Mouse (Mus musculus): Measurements from ENCODE around the gene Ntpcr. TPM values are rescaled to one million over a fixed set of nuclear protein-coding genes. Genes with fewer than 3 reads are reported as not detected.
A peak's percentile ranks its signal among the peaks of the same experiment; 100 is the strongest.

Ntpcr gene
- polyA plus RNA-seq, 1 experiment from 2014 or later, result 34.8 TPM

DNA sequence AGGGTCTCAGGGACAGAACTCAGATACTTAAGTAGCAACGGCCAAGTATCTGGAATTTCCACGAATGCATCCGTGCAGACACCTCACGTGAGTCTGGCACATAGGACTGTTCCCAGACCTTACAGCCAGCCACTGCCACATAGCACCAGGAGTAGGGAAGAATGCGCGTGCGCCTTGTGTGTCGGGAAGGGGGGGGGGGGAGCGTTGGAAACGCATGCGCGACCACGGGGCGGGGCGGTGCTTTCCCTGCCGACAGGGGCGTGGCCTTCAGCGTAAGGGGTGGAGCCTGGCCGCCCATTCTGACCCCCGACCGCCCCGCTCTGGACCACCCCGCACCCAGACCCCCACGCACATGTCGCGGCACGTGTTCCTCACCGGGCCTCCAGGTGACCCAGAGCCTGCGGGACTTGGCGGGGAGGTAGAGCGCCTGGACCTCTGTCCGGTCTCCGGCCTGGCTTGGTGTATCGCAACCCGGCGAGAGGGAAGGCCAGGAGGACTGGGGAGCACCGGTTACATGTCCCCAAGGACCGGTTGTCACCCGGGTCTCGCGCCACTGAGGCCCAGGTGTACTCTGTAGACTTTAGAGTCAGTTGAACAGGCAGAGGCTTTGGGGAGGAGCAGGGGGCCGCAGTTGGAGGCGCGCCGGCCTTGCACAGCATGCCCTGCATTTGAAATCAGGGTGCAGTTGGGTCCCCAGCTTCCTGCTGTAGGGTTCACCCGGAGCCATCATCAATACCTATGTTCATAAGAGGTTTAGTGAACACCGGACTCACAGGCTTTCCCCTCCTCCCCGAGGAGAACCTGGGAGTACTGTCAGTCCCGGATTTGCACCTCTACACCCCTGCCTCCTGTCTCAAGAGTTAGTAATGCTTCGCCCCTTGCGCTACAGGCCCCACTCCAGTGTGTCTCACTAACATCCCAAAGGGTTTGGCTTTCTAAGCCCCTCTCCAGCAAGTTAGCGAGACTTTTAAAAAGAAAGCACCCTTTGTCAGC is 4.5 kb downstream of the Ntpcr start:
- no peaks in the 10 kb centered on the region for H3K9me3 ChIP-seq (ENCODE audit: control insufficient read depth, low read length)
- H3K36me3 ChIP-seq (ENCODE audit: control insufficient read depth, insufficient read depth, low read length), result no peaks in the 10 kb centered on the region
- H3K27ac ChIP-seq (ENCODE audit: low read depth), result no peak overlapping the region
- H3K4me1 ChIP-seq (replicated peaks; ENCODE audit: control insufficient read depth, insufficient read depth, low read length), result peaks cover 4% of the 10 kb centered on the region; the same call in 1 of the 2 replicates
- H3K4me2 ChIP-seq (ENCODE audit: low read length), result peak overlapping the region; percentile 59
- no peaks in the 10 kb centered on the region for H3K27me3 ChIP-seq (replicated peaks; ENCODE audit: control insufficient read depth, insufficient read depth, low read length)
- peak; percentile 95 for DNase-seq (ENCODE audit: low spot score)
- H3K4me3 ChIP-seq (ENCODE audit: low read depth, low read length), result peak overlapping the region; percentile 63
- H3K9ac ChIP-seq (ENCODE audit: low read length), result peak overlapping the region; percentile 53
- peak; percentile 92 for ATAC-seq (replicated peaks; ENCODE audit: low FRiP score, low TSS enrichment, low read depth)
- 7% methylated on average over 52 of the region's 52 CpGs for WGBS

DNA sequence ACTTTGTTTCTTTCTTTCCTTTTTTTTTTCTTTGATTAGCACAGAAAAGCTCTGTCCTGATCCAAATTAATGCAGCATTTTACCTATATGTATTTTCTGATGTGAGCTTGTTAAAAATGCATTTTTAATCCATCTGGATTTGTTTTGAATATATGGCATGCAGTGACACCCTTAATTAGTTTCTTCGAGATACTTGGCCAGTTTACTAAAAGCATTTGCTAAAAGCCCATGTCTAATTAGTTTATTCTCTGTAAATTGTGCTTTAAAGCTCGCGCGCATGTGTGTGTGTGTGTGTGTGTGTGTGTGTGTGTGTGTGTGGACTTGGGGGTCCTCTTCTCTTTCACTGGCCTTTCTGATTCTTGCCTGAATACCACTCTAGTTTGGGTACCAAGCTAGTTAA is 9.2 kb downstream of the Ntpcr start:
- Histone ChIP-seq H3K9ac (ENCODE audit: low read length) (no peak overlapping the region), H3K27ac (ENCODE audit: low read depth) (no peak overlapping the region), H3K4me3 (ENCODE audit: low read depth, low read length) (no peak overlapping the region), H3K27me3 (replicated peaks; ENCODE audit: control insufficient read depth, insufficient read depth, low read length) (no peaks in the 10 kb centered on the region), H3K4me2 (ENCODE audit: low read length) (no peak overlapping the region), H3K9me3 (ENCODE audit: control insufficient read depth, low read length) (no peaks in the 10 kb centered on the region), H3K36me3 (ENCODE audit: control insufficient read depth, insufficient read depth, low read length) (no peaks in the 10 kb centered on the region), H3K4me1 (replicated peaks; ENCODE audit: control insufficient read depth, insufficient read depth, low read length) (peaks cover 4% of the 10 kb centered on the region; the same call in 1 of the 2 replicates)
- WGBS, result 95% methylated on average over 4 of the region's 4 CpGs
- no peak for DNase-seq (ENCODE audit: low spot score)
- ATAC-seq (replicated peaks; ENCODE audit: low FRiP score, low TSS enrichment, low read depth), result no peak

- Histone ChIP-seq H3K4me2 (ENCODE audit: low read length) (no peak overlapping the region), H3K27ac (ENCODE audit: low read depth) (no peak overlapping the region), H3K36me3 (ENCODE audit: control insufficient read depth, insufficient read depth, low read length) (no peaks in the 10 kb centered on the region), H3K9ac (ENCODE audit: low read length) (no peak overlapping the region), H3K27me3 (replicated peaks; ENCODE audit: control insufficient read depth, insufficient read depth, low read length) (no peaks in the 10 kb centered on the region), H3K9me3 (ENCODE audit: control insufficient read depth, low read length) (no peaks in the 10 kb centered on the region), H3K4me1 (replicated peaks; ENCODE audit: control insufficient read depth, insufficient read depth, low read length) (no peaks in the 10 kb centered on the region), H3K4me3 (ENCODE audit: low read depth, low read length) (no peak overlapping the region)
- DNase-seq (ENCODE audit: low spot score) (no peak), ATAC-seq (replicated peaks; ENCODE audit: low FRiP score, low TSS enrichment, low read depth) (no peak)
- WGBS, result 81% methylated on average over 10 of the region's 10 CpGs
Observed at GRCm38 (mm10) chr8:125740655-125741054, 10.9 kb downstream of the Ntpcr start.

DNA sequence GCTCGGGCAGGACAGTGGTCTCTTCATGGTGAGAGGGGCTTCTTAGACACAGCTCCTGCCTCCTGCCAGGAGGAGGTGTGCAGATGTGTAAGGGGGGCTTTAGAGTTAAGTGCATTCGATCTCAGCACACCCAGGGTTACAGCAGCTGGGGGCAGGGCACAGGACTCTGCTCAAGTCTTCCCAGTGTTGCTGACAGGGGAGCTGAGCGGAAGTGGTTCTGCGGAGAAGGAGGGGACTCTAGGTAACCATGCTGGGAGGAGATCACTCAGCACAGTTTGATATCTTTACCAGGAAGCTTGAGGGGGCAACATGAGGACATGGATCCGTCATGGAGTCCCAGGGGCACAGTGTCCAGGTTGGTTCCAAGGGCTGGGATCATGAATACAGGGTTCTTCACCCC is 11.6 kb downstream of the Ntpcr start:
- Histone ChIP-seq H3K27me3 (replicated peaks; ENCODE audit: control insufficient read depth, insufficient read depth, low read length) (no peaks in the 10 kb centered on the region), H3K9ac (ENCODE audit: low read length) (no peak overlapping the region), H3K4me3 (ENCODE audit: low read depth, low read length) (no peak overlapping the region), H3K4me1 (replicated peaks; ENCODE audit: control insufficient read depth, insufficient read depth, low read length) (no peaks in the 10 kb centered on the region), H3K27ac (ENCODE audit: low read depth) (no peak overlapping the region), H3K4me2 (ENCODE audit: low read length) (no peak overlapping the region), H3K9me3 (ENCODE audit: control insufficient read depth, low read length) (no peaks in the 10 kb centered on the region), H3K36me3 (ENCODE audit: control insufficient read depth, insufficient read depth, low read length) (no peaks in the 10 kb centered on the region)
- ATAC-seq (replicated peaks; ENCODE audit: low FRiP score, low TSS enrichment, low read depth), result no peak
- WGBS, result 69% methylated on average over 5 of the region's 5 CpGs
- no peak for DNase-seq (ENCODE audit: low spot score)

DNA sequence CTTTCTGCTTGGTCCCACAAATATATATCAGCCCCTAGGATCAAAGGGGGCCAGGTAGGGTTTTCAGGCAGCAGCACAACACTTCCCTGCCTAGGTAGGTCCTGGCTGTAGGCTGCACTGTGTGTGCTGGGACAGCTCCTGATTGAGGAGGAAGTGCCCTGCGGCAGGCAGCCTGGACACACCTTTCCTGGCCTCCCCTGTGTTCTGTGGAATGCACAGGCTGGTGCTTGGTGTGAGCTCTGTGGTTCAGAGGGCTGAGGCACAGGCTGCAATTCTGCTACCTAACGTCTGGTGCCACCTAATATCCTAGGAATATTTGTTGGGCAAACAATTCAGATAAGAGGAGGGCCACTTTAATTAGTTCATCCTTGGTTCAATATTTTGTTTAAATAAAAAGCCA is 12.1 kb downstream of the Ntpcr start:
- Histone ChIP-seq H3K9ac (ENCODE audit: low read length) (no peak overlapping the region), H3K36me3 (ENCODE audit: control insufficient read depth, insufficient read depth, low read length) (no peaks in the 10 kb centered on the region), H3K4me2 (ENCODE audit: low read length) (no peak overlapping the region), H3K27ac (ENCODE audit: low read depth) (no peak overlapping the region), H3K4me3 (ENCODE audit: low read depth, low read length) (no peak overlapping the region), H3K27me3 (replicated peaks; ENCODE audit: control insufficient read depth, insufficient read depth, low read length) (no peaks in the 10 kb centered on the region), H3K9me3 (ENCODE audit: control insufficient read depth, low read length) (no peaks in the 10 kb centered on the region), H3K4me1 (replicated peaks; ENCODE audit: control insufficient read depth, insufficient read depth, low read length) (no peaks in the 10 kb centered on the region)
- ATAC-seq (replicated peaks; ENCODE audit: low FRiP score, low TSS enrichment, low read depth), result 0 out of 2 replicates have a peak, but pooled peaks have one; percentile 26
- 32% methylated on average over 2 of the region's 2 CpGs for WGBS
- DNase-seq (ENCODE audit: low spot score), result no peak

- DNase-seq (ENCODE audit: low spot score) (no peak), ATAC-seq (replicated peaks; ENCODE audit: low FRiP score, low TSS enrichment, low read depth) (no peak)
- H3K9ac ChIP-seq (ENCODE audit: low read length), result no peak overlapping the region
- H3K27ac ChIP-seq (ENCODE audit: low read depth), result no peak overlapping the region
- H3K27me3 ChIP-seq (replicated peaks; ENCODE audit: control insufficient read depth, insufficient read depth, low read length), result no peaks in the 10 kb centered on the region
- no peaks in the 10 kb centered on the region for H3K36me3 ChIP-seq (ENCODE audit: control insufficient read depth, insufficient read depth, low read length)
- no peak overlapping the region for H3K4me3 ChIP-seq (ENCODE audit: low read depth, low read length)
- H3K4me1 ChIP-seq (replicated peaks; ENCODE audit: control insufficient read depth, insufficient read depth, low read length), result no peaks in the 10 kb centered on the region
- 78% methylated on average over 8 of the region's 8 CpGs for WGBS
- H3K4me2 ChIP-seq (ENCODE audit: low read length), result no peak overlapping the region
- no peaks in the 10 kb centered on the region for H3K9me3 ChIP-seq (ENCODE audit: control insufficient read depth, low read length)
Observed at GRCm38 (mm10) chr8:125742406-125742805, 12.6 kb downstream of the Ntpcr start.

DNA sequence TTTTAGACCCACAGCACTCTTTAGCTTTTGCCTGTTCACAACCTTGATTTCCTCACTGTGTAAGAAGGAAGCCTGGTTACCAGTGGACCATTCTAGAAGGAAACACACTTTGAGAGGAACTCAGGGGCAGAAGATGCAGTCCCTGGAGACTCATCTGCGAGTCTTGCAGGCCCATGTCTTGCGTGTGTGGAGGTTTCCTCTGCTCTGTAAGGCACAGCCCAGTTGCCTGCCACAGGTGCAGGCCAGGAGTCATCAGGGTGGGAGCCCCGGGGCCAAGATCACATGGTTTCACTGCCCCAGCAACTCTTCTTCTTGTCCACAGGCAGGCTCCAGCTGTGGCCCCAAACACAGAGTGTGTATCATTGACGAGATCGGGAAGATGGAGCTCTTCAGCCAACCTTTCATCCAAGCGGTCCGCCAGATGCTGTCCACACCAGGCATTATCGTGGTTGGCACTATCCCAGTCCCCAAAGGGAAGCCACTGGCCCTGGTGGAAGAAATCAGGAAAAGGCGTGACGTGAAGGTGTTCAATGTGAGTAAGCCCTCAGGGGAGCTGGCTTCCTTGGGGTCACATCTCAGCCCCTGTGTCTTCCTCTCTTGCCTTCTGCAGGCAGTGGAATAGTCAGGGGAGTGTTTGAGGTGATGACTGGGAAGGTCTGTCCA is 15.3 kb downstream of the Ntpcr start:
- Histone ChIP-seq H3K4me3 (ENCODE audit: low read depth, low read length) (no peak overlapping the region), H3K9ac (ENCODE audit: low read length) (no peak overlapping the region), H3K4me2 (ENCODE audit: low read length) (no peak overlapping the region), H3K27me3 (replicated peaks; ENCODE audit: control insufficient read depth, insufficient read depth, low read length) (no peaks in the 10 kb centered on the region), H3K9me3 (ENCODE audit: control insufficient read depth, low read length) (no peaks in the 10 kb centered on the region), H3K27ac (ENCODE audit: low read depth) (no peak overlapping the region), H3K4me1 (replicated peaks; ENCODE audit: control insufficient read depth, insufficient read depth, low read length) (no peaks in the 10 kb centered on the region), H3K36me3 (ENCODE audit: control insufficient read depth, insufficient read depth, low read length) (no peaks in the 10 kb centered on the region)
- 88% methylated on average over 10 of the region's 10 CpGs for WGBS
- DNase-seq (ENCODE audit: low spot score) (no peak), ATAC-seq (replicated peaks; ENCODE audit: low FRiP score, low TSS enrichment, low read depth) (no peak)

DNA sequence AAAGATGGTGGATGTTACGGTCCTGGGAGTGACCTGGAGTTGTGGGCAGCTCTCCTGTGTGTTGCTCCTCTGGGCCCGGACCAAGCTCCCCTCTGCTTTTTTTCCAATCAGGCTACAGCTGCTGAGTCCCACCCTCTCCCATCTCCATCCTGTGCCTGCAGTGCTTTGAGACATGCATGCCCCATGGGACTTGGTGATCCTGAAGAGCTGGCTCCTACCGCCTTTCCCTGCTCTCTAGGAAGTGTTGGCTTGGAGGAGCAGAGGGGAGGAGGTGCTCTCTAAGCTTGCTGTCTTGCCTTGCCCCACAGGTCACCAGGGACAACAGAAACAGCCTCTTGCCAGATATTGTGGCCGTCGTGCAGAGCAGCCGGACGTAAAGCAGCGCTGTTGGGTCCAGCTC is 17.6 kb downstream of the Ntpcr start:
- Histone ChIP-seq H3K4me1 (replicated peaks; ENCODE audit: control insufficient read depth, insufficient read depth, low read length) (no peaks in the 10 kb centered on the region), H3K27me3 (replicated peaks; ENCODE audit: control insufficient read depth, insufficient read depth, low read length) (no peaks in the 10 kb centered on the region), H3K4me2 (ENCODE audit: low read length) (no peak overlapping the region), H3K27ac (ENCODE audit: low read depth) (no peak overlapping the region), H3K9me3 (ENCODE audit: control insufficient read depth, low read length) (no peaks in the 10 kb centered on the region), H3K9ac (ENCODE audit: low read length) (no peak overlapping the region), H3K36me3 (ENCODE audit: control insufficient read depth, insufficient read depth, low read length) (no peaks in the 10 kb centered on the region), H3K4me3 (ENCODE audit: low read depth, low read length) (no peak overlapping the region)
- no peak for DNase-seq (ENCODE audit: low spot score)
- 61% methylated on average over 8 of the region's 8 CpGs for WGBS
- no peak for ATAC-seq (replicated peaks; ENCODE audit: low FRiP score, low TSS enrichment, low read depth)
